ENCODE assay signal across 1 mouse cellular context in the genomic region with DNA sequence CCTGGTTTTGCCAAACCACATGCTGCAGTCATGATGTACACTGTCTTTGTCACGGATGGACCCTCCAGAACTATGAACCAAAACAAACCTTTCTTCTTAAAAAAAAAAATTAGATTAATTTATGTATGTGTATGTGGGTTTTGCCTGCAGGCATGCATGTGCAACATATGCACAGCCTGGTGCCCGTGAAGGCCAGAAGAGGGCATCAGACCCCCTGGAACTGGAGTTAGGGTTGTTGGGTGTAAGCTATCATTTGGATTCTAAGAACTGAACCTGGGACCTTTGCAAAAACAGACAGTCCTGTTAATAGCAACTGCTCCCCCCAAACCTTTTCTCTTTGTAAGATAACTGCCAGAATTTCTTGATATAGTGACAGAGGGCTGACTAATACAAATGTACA.
TF ChIP-seq lines count a peak whose summit lies in the region.

No protein-coding gene starts in this region.

TF ChIP-seq in CH12.LX, 34 proteins besides CTCF, POLR2A, EP300 and RAD21:
- no peak for TF ChIP-seq ZC3H11A (IDR thresholded peaks at IDR 0.05; ENCODE audit: low read depth, low read length)
- no peak for TF ChIP-seq GABPA (IDR thresholded peaks at IDR 0.05; ENCODE audit: insufficient replicate concordance, low read depth, low read length)
- no peak for TF ChIP-seq RCOR1 (conservative IDR thresholded peaks at IDR 0.05; ENCODE audit: low read depth, low read length)
- TF ChIP-seq USF2 (conservative IDR thresholded peaks at IDR 0.05; ENCODE audit: low read depth, low read length), result no peak
- no peak for TF ChIP-seq HCFC1 (IDR thresholded peaks at IDR 0.05; ENCODE audit: low read depth, low read length)
- TF ChIP-seq SMC3 (IDR thresholded peaks at IDR 0.05; ENCODE audit: low read depth, low read length), result peak; percentile 40
